Mouse (Mus musculus) neural tube, embryonic 14.5 days (tissue): Measurements from ENCODE around the gene Kera. TPM values are rescaled to one million over a fixed set of nuclear protein-coding genes. Genes with fewer than 3 reads are reported as not detected.

ENCODE experiments used
- ATAC-seq: fragments of 200-750 bp; cut with Nextera tagmentation; 2 replicates; pipeline ENCODE4 v1.8.0; 2017; ENCODE audit warnings: low read depth, mild to moderate bottlenecking, moderate TSS enrichment, moderate library complexity
- H3K27ac ChIP-seq: fragments of 300-500 bp; sonication (generic); 2 replicates; pipeline ENCODE4 v1.5.1; 2014; ENCODE audit warnings: low read depth, mild to moderate bottlenecking, control low read depth, low read length, moderate library complexity, mixed read lengths
- H3K27me3 ChIP-seq: fragments of 300-500 bp; sonication (generic); 2 replicates; pipeline ENCODE4 v1.6.1; 2014; ENCODE audit warnings: low read length; ENCODE audit not compliant: control insufficient read depth, insufficient read depth
- H3K36me3 ChIP-seq: fragments of 300-500 bp; sonication (generic); 2 replicates; pipeline ENCODE4 v1.6.1; 2014; ENCODE audit warnings: low read length, mixed read lengths; ENCODE audit not compliant: control insufficient read depth, insufficient read depth
- H3K4me1 ChIP-seq: fragments of 300-500 bp; sonication (generic); 2 replicates; pipeline ENCODE4 v1.6.1; 2014; ENCODE audit warnings: low read length; ENCODE audit not compliant: control insufficient read depth, insufficient read depth
- H3K4me2 ChIP-seq: fragments of 300-500 bp; sonication (generic); 2 replicates; pipeline ENCODE4 v1.6.1; 2014; ENCODE audit warnings: mild to moderate bottlenecking, low read depth, low read length, control low read depth
- H3K4me3 ChIP-seq: fragments of 300-500 bp; sonication (generic); 2 replicates; pipeline ENCODE4 v1.5.1; 2014; ENCODE audit warnings: low read depth, low read length, control low read depth, mixed read lengths
- H3K9ac ChIP-seq: fragments of 300-500 bp; sonication (generic); replicated peaks from 2 replicates; pipeline ENCODE4 v1.6.1; 2014; ENCODE audit warnings: low read depth, mild to moderate bottlenecking, control low read depth, low read length, mixed read lengths
- H3K9me3 ChIP-seq: fragments of 300-500 bp; sonication (generic); 2 replicates; pipeline ENCODE4 v1.6.1; 2016; ENCODE audit warnings: low read length; ENCODE audit not compliant: control insufficient read depth
- WGBS: fragments of 180-500 bp; shearing (Covaris S2); extraction: QIAGEN DNeasy Blood & Tissue Kit; methylation state at CpG from one replicate; pipeline ENCODE4 v1.1.7; 2014; 5-methylcytosine and 5-hydroxymethylcytosine counted together
- polyA plus RNA-seq: library from polyadenylated mRNA; unstranded; fragments of >200 nt; fragmentation: Nextera tagmentation; extraction: Ambion mirVana; gene quantifications from 2 replicates; pipeline ENCODE4 v1.2.1, GENCODE M21; 2014

Gene Kera
- not detected in 2 replicates for polyA plus RNA-seq

DNA sequence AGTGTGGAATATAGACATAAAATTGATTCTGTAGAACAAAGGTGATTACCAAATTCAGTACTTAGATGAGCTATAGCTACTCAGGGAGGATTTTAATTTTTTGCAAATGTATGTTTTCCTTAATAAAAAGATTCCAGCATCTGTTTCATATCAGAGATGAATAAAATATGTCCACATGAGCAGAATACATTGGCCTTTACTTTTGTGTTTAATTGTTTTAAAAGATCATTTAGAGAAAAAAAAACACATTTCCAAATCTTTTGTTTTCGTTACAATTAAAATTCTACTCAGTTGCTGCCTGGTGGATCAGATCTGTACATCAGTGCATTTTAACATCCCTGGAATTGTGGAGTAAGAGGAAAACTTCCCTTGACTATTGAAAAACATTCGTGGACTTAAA is at the start of gene Kera:
Kera (plus strand) TSS at position 301 of the 400 bp plus-strand sequence.
- Histone ChIP-seq H3K4me3 (no peak within 1 kb of the TSS), H3K9ac (no peak within 1 kb of the TSS), H3K4me1 (no peaks in the 10 kb centered on the region), H3K4me2 (no peak within 1 kb of the TSS), H3K9me3 (no peaks in the 10 kb centered on the region), H3K36me3 (no peaks in the 10 kb centered on the region), H3K27ac (no peak within 1 kb of the TSS), H3K27me3 (no peaks in the 10 kb centered on the region)
- 86% methylated on average over 2 of the region's 2 CpGs for WGBS
- no peak for ATAC-seq

DNA sequence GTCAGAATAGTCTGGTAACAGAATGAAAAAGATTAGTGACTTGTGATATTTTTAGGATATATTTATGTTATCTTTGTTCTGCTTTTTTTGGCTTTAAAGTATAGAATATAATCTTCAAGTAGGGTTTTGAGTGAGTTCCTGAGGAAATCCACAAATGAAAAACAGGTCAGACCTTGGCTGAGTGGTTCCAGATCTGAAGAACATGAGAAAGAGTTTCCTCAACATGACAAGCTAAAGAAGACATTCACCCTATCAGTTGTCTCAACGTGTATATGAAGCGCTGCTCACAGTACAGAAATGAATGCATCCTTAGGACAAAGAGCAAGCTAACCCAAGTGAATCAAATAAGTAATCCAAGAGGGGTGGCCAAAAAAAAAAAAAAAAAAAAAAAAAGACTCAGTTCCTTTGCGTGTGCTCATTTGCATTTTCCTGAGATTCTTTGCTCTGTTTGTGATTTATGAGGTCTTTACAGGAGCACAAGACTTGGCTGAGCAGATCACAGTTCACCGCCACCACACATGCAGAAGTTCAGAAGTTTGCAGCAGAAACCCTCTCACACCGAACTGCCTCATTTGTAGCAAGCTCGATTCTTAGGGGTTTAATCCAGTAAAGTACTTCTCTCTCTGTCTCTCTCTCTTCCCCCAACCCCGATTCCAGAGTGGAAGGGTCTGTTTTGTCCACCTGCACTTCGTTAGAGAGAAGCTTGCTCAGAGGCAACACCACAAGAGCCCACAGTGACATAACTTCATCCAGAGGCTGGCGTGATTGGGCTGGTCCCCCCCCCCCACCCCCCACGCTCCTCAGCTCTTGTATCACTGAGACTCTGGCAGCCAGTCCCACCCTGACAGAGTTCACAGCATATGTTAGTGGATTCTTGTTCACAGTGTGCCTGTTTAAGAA is 41.5 kb upstream of the Kera start, which contains the start of gene Lum:
Lum (plus strand) TSS at position 172 of the 900 bp plus-strand sequence.
- Histone ChIP-seq H3K4me2 (no peak within 1 kb of the TSS), H3K4me3 (no peak within 1 kb of the TSS), H3K4me1 (no peaks in the 10 kb centered on the region), H3K27ac (no peak within 1 kb of the TSS), H3K9me3 (no peaks in the 10 kb centered on the region), H3K36me3 (no peaks in the 10 kb centered on the region), H3K27me3 (no peaks in the 10 kb centered on the region), H3K9ac (no peak within 1 kb of the TSS)
- ATAC-seq, result no peak
- WGBS, result 48% methylated on average over 10 of the region's 10 CpGs

DNA sequence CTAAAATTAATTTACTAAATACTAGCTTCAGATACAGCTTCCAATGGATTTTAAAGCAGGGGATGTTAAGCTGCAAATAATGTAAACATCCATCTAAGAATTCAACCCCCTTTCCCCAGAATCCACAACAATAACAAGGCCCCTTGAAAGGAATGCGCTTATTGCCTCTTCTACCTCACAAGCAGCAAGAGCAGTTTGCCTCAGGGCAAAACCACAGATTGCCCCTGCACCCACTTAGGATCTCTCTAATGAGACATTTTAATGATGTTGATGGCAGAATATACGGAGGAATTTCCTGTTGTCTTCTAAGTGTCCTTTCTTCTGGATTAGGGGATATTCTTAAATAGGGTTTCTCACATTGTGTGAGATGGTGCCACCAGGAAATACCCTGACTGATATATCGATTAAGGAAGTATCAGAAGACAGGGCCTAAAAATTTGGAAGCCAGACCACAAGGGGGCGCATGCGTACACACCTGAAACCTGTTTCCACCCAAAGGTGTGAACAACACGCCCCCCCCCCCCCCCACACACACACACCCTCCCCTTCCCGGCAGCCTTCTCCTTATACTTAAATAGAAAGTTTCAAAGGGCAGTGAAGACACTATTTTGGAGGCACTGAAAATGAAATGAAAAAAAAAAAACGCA is 39.1 kb upstream of the Kera start:
- ATAC-seq, result no peak
- WGBS, result 63% methylated on average over 8 of the region's 8 CpGs
- H3K9ac ChIP-seq, result no peak overlapping the region
- H3K27me3 ChIP-seq, result no peaks in the 10 kb centered on the region
- H3K27ac ChIP-seq, result no peak overlapping the region
- no peaks in the 10 kb centered on the region for H3K4me1 ChIP-seq
- H3K9me3 ChIP-seq, result no peaks in the 10 kb centered on the region
- no peaks in the 10 kb centered on the region for H3K36me3 ChIP-seq
- no peak overlapping the region for H3K4me3 ChIP-seq
- no peak overlapping the region for H3K4me2 ChIP-seq

DNA sequence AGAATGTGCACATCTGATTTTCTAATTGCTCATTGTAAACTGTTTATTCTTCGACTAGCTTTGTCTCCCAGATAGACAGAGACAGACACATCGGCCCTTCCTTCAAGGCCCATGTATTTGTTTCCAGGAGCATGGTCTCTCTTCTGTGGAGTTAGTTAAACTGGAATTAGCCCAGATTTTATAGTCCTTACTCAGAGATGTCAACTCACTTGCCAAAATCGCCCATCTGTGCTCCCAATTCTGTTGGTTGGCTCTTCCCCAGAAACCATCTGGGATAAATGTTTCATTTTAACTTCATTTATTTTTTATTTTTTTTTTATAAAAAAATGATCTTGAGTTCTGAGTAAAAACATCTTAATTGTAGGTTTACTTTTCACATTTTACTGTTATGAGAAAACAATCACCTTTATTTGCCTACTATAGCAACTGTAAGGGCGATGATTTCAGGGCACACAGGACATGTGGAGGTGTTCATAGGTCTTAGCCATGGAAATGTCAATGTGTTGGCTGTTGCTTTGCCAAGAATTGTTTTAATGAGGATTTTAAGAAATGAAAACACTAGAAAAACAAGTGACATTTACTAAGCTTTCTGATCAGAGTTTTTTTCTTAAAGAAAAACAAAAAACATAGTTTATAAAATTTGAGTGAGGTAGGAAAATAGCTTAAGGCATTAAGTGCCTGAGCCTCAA is 24.0 kb upstream of the Kera start:
- no peak for ATAC-seq
- Histone ChIP-seq H3K27ac (no peak overlapping the region), H3K4me2 (no peak overlapping the region), H3K27me3 (no peaks in the 10 kb centered on the region), H3K9me3 (no peaks in the 10 kb centered on the region), H3K36me3 (no peaks in the 10 kb centered on the region), H3K9ac (no peak overlapping the region), H3K4me1 (no peaks in the 10 kb centered on the region), H3K4me3 (no peak overlapping the region)
- WGBS, result 83% methylated on average over 4 of the region's 4 CpGs

DNA sequence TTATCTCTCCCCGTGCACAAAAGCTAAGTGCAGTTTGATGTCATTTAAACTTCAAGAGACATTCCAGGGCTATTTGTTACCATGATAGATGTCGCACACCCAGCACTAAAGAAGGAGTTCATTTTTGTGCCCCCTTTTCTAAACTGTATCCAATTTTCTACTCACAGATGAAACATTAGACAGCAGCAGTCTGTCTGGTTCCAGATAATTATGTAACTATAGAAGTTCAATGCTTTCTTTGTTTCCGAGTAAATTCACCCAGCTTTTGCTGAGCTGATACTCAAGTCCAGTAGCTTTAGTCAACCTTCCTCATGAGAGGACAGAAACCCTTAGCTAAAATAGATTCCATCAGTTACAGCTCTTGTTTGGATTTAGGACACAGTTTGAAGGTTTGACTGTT is 22.5 kb upstream of the Kera start:
- H3K4me1 ChIP-seq, result no peaks in the 10 kb centered on the region
- H3K4me2 ChIP-seq, result no peak overlapping the region
- H3K27me3 ChIP-seq, result no peaks in the 10 kb centered on the region
- no peak overlapping the region for H3K4me3 ChIP-seq
- H3K27ac ChIP-seq, result no peak overlapping the region
- H3K9ac ChIP-seq, result no peak overlapping the region
- no peaks in the 10 kb centered on the region for H3K9me3 ChIP-seq
- H3K36me3 ChIP-seq, result no peaks in the 10 kb centered on the region
- WGBS, result 58% methylated on average over 3 of the region's 3 CpGs
- ATAC-seq, result no peak

DNA sequence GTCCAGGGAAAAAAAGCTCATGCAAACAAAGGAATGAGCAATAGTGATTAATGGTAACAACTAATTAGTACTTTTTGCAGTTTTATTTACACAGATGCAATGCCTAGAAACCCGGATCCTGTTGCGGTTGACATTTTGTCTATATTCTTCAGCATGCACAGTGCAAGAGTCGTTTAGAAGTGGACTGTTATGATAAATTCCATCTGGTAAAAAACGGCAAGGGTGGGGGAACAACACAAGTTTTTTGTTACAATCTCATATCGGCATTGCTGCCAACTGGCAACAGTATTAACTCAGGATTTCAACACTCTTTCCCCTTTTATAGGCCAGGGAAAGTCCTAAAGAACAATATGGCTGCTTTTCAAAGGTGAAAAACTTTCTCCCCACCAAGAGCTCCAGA is 19.5 kb upstream of the Kera start:
- no peak for ATAC-seq

DNA sequence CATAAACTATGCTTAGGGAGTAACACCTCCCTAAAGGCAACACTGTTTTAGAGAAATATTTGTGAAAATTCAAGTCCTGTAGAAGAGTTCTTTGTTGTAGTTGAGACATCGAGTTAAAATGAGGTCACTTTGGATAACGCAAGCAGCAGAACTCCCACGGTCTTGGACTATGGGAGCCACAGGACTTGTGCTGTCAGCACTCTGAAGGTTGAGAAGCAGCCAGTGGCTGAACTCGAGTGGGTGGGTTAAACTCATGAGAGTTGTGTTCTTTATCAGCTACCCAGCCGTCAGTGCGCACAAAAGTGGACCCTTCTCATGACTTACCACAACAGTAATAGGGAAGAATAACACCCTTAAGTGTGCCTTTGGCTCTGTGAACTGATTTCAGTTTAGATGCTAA is 17.1 kb upstream of the Kera start:
- 92% methylated on average over 6 of the region's 6 CpGs for WGBS
- no peak for ATAC-seq
- H3K4me1 ChIP-seq, result no peaks in the 10 kb centered on the region

More for the DNA sequence above, 19.5 kb upstream of the Kera start:
- Histone ChIP-seq H3K27me3 (no peaks in the 10 kb centered on the region), H3K9ac (no peak overlapping the region), H3K36me3 (no peaks in the 10 kb centered on the region), H3K4me1 (no peaks in the 10 kb centered on the region), H3K4me3 (no peak overlapping the region), H3K4me2 (no peak overlapping the region), H3K27ac (no peak overlapping the region), H3K9me3 (no peaks in the 10 kb centered on the region)
- WGBS, result 86% methylated on average over 5 of the region's 5 CpGs

DNA sequence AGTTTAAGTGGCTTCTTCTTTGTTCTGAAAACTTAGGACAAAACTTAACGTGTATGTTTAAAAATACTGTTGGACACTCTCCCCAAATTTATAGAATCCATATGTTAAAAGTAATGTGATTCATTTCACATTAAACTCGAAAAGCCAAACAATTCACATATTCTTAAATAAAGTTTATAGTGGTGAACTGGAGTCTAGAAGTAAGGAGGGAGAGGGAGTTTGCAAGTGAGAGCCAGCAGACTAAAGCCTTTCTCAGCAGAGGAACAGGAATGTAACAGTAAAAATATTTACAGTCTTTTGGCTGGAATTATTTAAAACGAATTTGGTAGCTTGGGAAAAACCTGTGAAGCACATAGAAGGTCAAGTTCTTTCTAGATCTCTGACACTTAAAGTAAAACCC is 15.6 kb upstream of the Kera start:
- no peak overlapping the region for H3K27ac ChIP-seq
- no peak overlapping the region for H3K4me2 ChIP-seq
- WGBS, result 62% methylated on average over 3 of the region's 3 CpGs
- no peaks in the 10 kb centered on the region for H3K4me1 ChIP-seq
- H3K27me3 ChIP-seq, result no peaks in the 10 kb centered on the region
- no peaks in the 10 kb centered on the region for H3K9me3 ChIP-seq
- H3K4me3 ChIP-seq, result no peak overlapping the region
- no peak overlapping the region for H3K9ac ChIP-seq
- no peak for ATAC-seq
- no peaks in the 10 kb centered on the region for H3K36me3 ChIP-seq

More for the DNA sequence above, 17.1 kb upstream of the Kera start:
- Histone ChIP-seq H3K4me2 (no peak overlapping the region), H3K9ac (no peak overlapping the region), H3K4me3 (no peak overlapping the region), H3K27me3 (no peaks in the 10 kb centered on the region), H3K9me3 (no peaks in the 10 kb centered on the region), H3K36me3 (no peaks in the 10 kb centered on the region), H3K27ac (no peak overlapping the region)

DNA sequence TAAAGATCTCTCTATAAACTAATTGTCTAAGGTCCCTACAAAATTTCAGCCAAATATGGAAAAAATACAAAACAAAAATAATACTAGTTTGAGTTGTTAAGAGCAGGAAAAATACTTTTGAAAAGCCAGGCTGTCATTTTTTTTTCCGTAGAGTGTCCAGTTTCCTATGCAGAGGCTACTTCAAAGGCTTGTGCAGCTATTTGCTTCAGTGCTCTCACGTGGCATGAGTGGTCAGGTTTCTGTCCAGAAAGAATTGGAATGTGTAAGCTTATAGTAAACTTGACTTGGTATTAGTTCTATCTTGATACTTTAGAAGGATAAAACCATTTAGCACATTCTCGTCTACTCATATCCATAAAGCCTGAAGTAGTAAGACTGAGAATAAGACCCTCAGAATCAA is 15.0 kb upstream of the Kera start:
- no peak for ATAC-seq
- Histone ChIP-seq H3K4me2 (no peak overlapping the region), H3K27me3 (no peaks in the 10 kb centered on the region), H3K9me3 (no peaks in the 10 kb centered on the region), H3K4me1 (no peaks in the 10 kb centered on the region), H3K36me3 (no peaks in the 10 kb centered on the region), H3K27ac (no peak overlapping the region), H3K9ac (no peak overlapping the region), H3K4me3 (no peak overlapping the region)
- 87% methylated on average over 3 of the region's 3 CpGs for WGBS
